Mouse (Mus musculus) limb, embryonic 11.5 days (tissue): Measurements from ENCODE around the gene Nfyc. TPM values are rescaled to one million over a fixed set of nuclear protein-coding genes. Genes with fewer than 3 reads are reported as not detected.

Source experiments
- ATAC-seq: fragments of 200-750 bp; cut with Nextera tagmentation; 2 replicates; pipeline ENCODE4 v1.8.0; 2017; ENCODE audit warnings: low read depth; ENCODE audit not compliant: insufficient number of reproducible peaks, low FRiP score, low TSS enrichment
- DNase-seq: peaks from one replicate; pipeline ENCODE4 v3.0.0-alpha.2; 2015; ENCODE audit warnings: low spot score
- H3K27ac ChIP-seq: fragments of 300-500 bp; sonication (generic); replicated peaks from 2 replicates; pipeline ENCODE4 v1.5.1; 2014; ENCODE audit warnings: low read depth, mild to moderate bottlenecking, low read length
- H3K27me3 ChIP-seq: fragments of 300-500 bp; sonication (generic); 2 replicates; pipeline ENCODE4 v1.6.1; 2014; ENCODE audit warnings: mild to moderate bottlenecking, low read length, mixed read lengths; ENCODE audit not compliant: control insufficient read depth, insufficient read depth
- H3K36me3 ChIP-seq: fragments of 300-500 bp; sonication (generic); 2 replicates; pipeline ENCODE4 v1.6.1; 2014; ENCODE audit warnings: mild to moderate bottlenecking, low read length, moderate library complexity, mixed read lengths; ENCODE audit not compliant: control insufficient read depth, insufficient read depth
- H3K4me1 ChIP-seq: fragments of 300-500 bp; sonication (generic); 2 replicates; pipeline ENCODE4 v1.6.1; 2014; ENCODE audit warnings: low read length, mixed read lengths; ENCODE audit not compliant: control insufficient read depth, insufficient read depth
- H3K4me2 ChIP-seq: fragments of 300-500 bp; sonication (generic); 2 replicates; pipeline ENCODE4 v1.6.1; 2014; ENCODE audit warnings: low read depth, mild to moderate bottlenecking, moderate library complexity; ENCODE audit not compliant: severe bottlenecking
- H3K4me3 ChIP-seq: fragments of 300-500 bp; sonication (generic); 2 replicates; pipeline ENCODE4 v1.5.1; 2014; ENCODE audit warnings: low read depth, low read length
- H3K9ac ChIP-seq: fragments of 300-500 bp; sonication (generic); 2 replicates; pipeline ENCODE4 v1.6.1; 2014; ENCODE audit warnings: mild to moderate bottlenecking, low read length
- H3K9me3 ChIP-seq: fragments of 300-500 bp; sonication (generic); 2 replicates; pipeline ENCODE4 v1.6.1; 2016; ENCODE audit warnings: low read length; ENCODE audit not compliant: control insufficient read depth
- WGBS: fragments of 180-500 bp; shearing (Covaris S2); extraction: QIAGEN DNeasy Blood & Tissue Kit; methylation state at CpG from one replicate; pipeline ENCODE4 v1.1.7; 2014; 5-methylcytosine and 5-hydroxymethylcytosine counted together
- polyA plus RNA-seq: library from polyadenylated mRNA; unstranded; fragments of >200 nt; fragmentation: Nextera tagmentation; extraction: Ambion mirVana; gene quantifications from 2 replicates; pipeline ENCODE4 v1.2.1, GENCODE M21; 2014

Nfyc gene
- polyA plus RNA-seq, 1 experiment from 2014 or later, result 133 TPM

DNA sequence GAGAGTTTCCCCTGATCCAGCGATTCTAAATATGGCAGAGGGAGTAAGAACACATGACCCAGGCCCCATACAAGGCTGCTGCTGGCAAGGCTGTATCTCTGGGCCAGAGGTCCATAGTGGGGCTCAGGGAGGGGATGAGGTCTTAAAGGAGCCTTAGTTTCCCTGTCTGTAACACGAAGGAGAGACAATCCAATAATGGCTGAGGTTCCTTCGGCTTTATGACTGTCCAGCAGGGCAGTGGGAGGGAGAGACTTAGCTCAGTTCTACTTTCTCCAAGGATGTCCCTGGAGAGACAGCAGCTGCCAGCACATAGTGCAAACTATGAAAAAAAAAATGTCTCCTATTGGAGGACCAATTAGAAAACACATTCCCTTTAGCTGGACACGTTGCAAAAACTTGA is 105.2 kb downstream of the Nfyc start:
- H3K4me3 ChIP-seq, result no peak overlapping the region
- no peaks in the 10 kb centered on the region for H3K9me3 ChIP-seq
- 66% methylated on average over 4 of the region's 4 CpGs for WGBS
- no peaks in the 10 kb centered on the region for H3K36me3 ChIP-seq
- H3K9ac ChIP-seq, result no peak overlapping the region
- no peak overlapping the region for H3K27ac ChIP-seq
- ATAC-seq, result no peak
- no peaks in the 10 kb centered on the region for H3K4me1 ChIP-seq
- H3K27me3 ChIP-seq, result peaks cover 2% of the 10 kb centered on the region; the same call in 1 of the 2 replicates
- no peak for DNase-seq
- no peak overlapping the region for H3K4me2 ChIP-seq

- no peaks in the 10 kb centered on the region for H3K4me1 ChIP-seq
- no peak overlapping the region for H3K27ac ChIP-seq
- no peak overlapping the region for H3K9ac ChIP-seq
- H3K27me3 ChIP-seq, result peaks cover 2% of the 10 kb centered on the region; the same call in 1 of the 2 replicates
- no peaks in the 10 kb centered on the region for H3K36me3 ChIP-seq
- H3K9me3 ChIP-seq, result no peaks in the 10 kb centered on the region
- H3K4me3 ChIP-seq, result no peak overlapping the region
- 37% methylated on average over 5 of the region's 5 CpGs for WGBS
- no peak overlapping the region for H3K4me2 ChIP-seq
- no peak for ATAC-seq
- DNase-seq, result no peak
Observed at GRCm38 (mm10) chr4:120725516-120726090, 105.8 kb downstream of the Nfyc start.

DNA sequence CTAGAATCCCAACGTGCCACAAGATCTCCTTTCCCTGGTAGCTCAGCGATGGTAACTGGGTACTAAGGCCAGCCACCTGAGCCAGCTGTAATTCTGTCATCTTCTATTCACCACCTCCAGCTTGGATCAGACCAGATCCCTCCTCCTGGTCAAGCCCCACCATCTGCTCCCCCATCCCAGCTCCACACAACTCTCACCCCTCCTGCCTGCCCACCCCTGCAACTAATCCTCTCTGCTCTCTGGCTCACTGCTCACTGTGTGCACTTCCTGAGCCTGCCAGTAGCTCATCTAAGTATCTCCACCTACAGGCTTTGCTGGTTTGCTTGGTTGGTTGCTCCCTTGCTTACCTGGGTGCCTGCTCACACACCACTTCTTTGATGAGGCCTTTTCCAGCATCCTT is 109.8 kb downstream of the Nfyc start:
- no peak for ATAC-seq
- Histone ChIP-seq H3K36me3 (no peaks in the 10 kb centered on the region), H3K27me3 (peaks cover 5% of the 10 kb centered on the region; the same call in 1 of the 2 replicates), H3K4me3 (no peak overlapping the region), H3K9ac (no peak overlapping the region), H3K27ac (no peak overlapping the region), H3K4me1 (0 out of 2 replicates have a peak, but pooled peaks cover 8% of the 10 kb centered on the region), H3K9me3 (no peaks in the 10 kb centered on the region), H3K4me2 (no peak overlapping the region)
- no peak for DNase-seq
- 67% methylated on average over 2 of the region's 2 CpGs for WGBS

GRCm38 (mm10) chr4:120719152-120719551 is 112.2 kb downstream of the Nfyc start:
- Histone ChIP-seq H3K4me1 (peaks cover 16% of the 10 kb centered on the region), H3K36me3 (no peaks in the 10 kb centered on the region), H3K4me3 (no peak overlapping the region), H3K27me3 (0 out of 2 replicates have a peak, but pooled peaks cover 2% of the 10 kb centered on the region), H3K4me2 (no peak overlapping the region), H3K9me3 (no peaks in the 10 kb centered on the region), H3K9ac (no peak overlapping the region), H3K27ac (no peak overlapping the region)
- DNase-seq (no peak), ATAC-seq (no peak)
- 10% methylated on average over 5 of the region's 5 CpGs for WGBS

GRCm38 (mm10) chr4:120717591-120717990 is 113.8 kb downstream of the Nfyc start:
- 0 out of 2 replicates have a peak, but pooled peaks cover 2% of the 10 kb centered on the region for H3K27me3 ChIP-seq
- no peaks in the 10 kb centered on the region for H3K36me3 ChIP-seq
- no peak overlapping the region for H3K9ac ChIP-seq
- no peak overlapping the region for H3K27ac ChIP-seq
- WGBS, result 72% methylated on average over 8 of the region's 8 CpGs
- DNase-seq, result no peak
- no peak overlapping the region for H3K4me2 ChIP-seq
- no peak for ATAC-seq
- H3K4me1 ChIP-seq, result peaks cover 16% of the 10 kb centered on the region
- H3K4me3 ChIP-seq, result no peak overlapping the region
- no peaks in the 10 kb centered on the region for H3K9me3 ChIP-seq

GRCm38 (mm10) chr4:120716765-120717164 is 114.6 kb downstream of the Nfyc start:
- no peaks in the 10 kb centered on the region for H3K36me3 ChIP-seq
- 21% methylated on average over 12 of the region's 12 CpGs for WGBS
- ATAC-seq (0 out of 2 replicates have a peak, but pooled peaks have one; percentile 0), DNase-seq (no peak)
- no peaks in the 10 kb centered on the region for H3K9me3 ChIP-seq
- H3K27ac ChIP-seq, result no peak overlapping the region
- 0 out of 2 replicates have a peak, but pooled peaks cover 2% of the 10 kb centered on the region for H3K27me3 ChIP-seq
- peak overlapping the region; percentile 31 for H3K4me3 ChIP-seq
- peak overlapping the region; percentile 67 for H3K4me2 ChIP-seq
- peak overlapping the region; percentile 49; the same call in 1 of the 2 replicates for H3K9ac ChIP-seq
- H3K4me1 ChIP-seq, result peaks cover 16% of the 10 kb centered on the region

DNA sequence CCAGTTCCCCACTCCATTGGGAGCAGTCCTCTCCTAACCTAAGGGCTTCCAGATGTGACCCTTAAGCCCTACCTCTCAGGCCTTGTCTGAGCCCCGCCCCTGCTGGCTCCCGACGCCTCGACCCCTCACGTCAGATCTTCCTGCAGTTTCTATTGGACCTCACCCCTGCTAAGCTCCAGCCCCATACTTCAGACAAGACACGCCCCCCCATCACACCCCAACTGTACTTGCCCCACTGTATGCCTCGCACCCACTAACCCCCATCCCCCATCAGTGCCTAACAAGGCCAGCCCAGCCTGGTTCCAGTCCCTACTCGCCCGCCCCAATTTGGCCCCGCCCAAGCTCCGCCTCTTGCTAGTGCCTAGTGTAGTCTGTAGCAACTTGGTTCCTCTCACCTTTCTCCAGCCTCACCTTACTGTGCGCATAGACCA is 115.2 kb downstream of the Nfyc start:
- peak overlapping the region; percentile 21; the same call in 1 of the 2 replicates for H3K27ac ChIP-seq
- DNase-seq (peak; percentile 85), ATAC-seq (peak; percentile 88)
- peak overlapping the region; percentile 31 for H3K4me3 ChIP-seq
- peak overlapping the region; percentile 67 for H3K4me2 ChIP-seq
- H3K9me3 ChIP-seq, result no peaks in the 10 kb centered on the region
- H3K27me3 ChIP-seq, result 0 out of 2 replicates have a peak, but pooled peaks cover 2% of the 10 kb centered on the region
- WGBS, result under 1% methylated on average over 12 of the region's 12 CpGs
- peak overlapping the region; percentile 49 for H3K9ac ChIP-seq
- H3K4me1 ChIP-seq, result peaks cover 16% of the 10 kb centered on the region
- H3K36me3 ChIP-seq, result no peaks in the 10 kb centered on the region

DNA sequence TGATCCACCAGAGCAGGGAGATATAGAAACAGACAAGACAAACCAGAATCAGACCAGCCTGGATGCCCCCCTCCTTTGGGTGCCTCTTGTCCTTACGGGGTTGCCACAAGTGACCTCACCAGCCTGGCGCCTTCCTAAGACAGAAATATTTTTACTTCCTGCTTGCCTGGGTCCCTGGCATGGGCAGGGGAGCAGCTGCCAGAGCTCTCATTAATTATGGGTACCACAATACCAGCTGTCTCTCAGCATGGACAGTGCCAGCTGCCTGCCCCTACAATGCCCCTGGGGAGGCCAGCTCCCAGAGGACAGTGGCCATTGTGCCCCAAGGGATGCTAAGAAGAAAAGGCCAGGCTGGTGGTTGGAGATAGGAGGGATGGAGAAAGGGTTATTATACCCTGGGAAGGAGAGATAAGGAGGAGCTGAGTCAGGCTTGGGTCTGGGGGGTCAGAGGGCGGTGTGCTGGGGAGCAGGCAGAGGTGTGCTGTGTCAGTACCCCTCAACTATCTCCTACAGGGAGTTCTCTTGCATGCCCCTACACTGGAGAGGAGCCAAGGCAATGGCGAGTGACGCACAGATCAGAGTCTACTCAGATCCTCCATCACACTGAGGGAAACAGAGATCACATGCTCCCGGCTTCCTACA is 117.4 kb downstream of the Nfyc start:
- Histone ChIP-seq H3K4me2 (no peak overlapping the region), H3K4me3 (no peak overlapping the region), H3K27me3 (0 out of 2 replicates have a peak, but pooled peaks cover 2% of the 10 kb centered on the region)

More for the DNA sequence above, 117.4 kb downstream of the Nfyc start:
- Histone ChIP-seq H3K9me3 (no peaks in the 10 kb centered on the region), H3K4me1 (peaks cover 12% of the 10 kb centered on the region), H3K27ac (no peak overlapping the region), H3K9ac (no peak overlapping the region), H3K36me3 (no peaks in the 10 kb centered on the region)
- no peak for ATAC-seq
- no peak for DNase-seq
- WGBS, result 83% methylated on average over 6 of the region's 6 CpGs
